Mouse (Mus musculus) 3134 (cell line): Measurements from ENCODE around the gene Plekhm1.
"Not testable (repeated sequence)": the region's sequence is repeated elsewhere in the genome, so short reads cannot be mapped to it uniquely, and the experiment has no call there.

Source experiments
- DNase-seq: peaks from one replicate; pipeline ENCODE4 v3.0.0-alpha.2; 2011; ENCODE audit warnings: low spot score; ENCODE audit not compliant: insufficient read length; ENCODE audit errors: extremely low read depth

Gene Plekhm1

GRCm38 (mm10) chr11:103322832-103323231, 89.7 kb downstream of the Plekhm1 start:
- DNase-seq, result not testable (repeated sequence)

- DNase-seq, result no peak
These were observed 91.8 kb downstream of the Plekhm1 start for GRCm38 (mm10) chr11:103320646-103321045.

GRCm38 (mm10) chr11:103320196-103320595, 92.3 kb downstream of the Plekhm1 start:
- DNase-seq, result no peak

DNA sequence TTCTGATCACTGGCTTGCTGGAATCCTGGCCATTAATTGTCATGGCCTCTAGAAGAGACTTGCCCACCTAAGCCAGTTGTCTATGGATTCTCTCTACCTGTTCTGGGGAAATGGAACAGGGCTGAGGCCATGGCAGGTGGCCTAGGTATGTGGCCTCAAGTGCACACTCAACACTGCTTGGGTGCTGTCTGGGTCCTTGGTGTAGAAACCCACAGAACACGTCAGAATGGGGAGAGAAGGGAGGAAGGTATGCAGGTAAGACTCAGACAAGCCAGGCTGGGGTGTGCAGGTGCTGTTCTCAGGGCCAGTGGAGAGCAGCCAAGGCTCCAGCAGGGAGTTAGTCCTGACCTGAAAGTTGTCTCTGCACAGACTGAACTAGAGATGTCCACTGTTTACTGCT, 94.4 kb downstream of the Plekhm1 start:
- DNase-seq, result no peak

- DNase-seq, result no peak
These were observed 97.1 kb downstream of the Plekhm1 start for GRCm38 (mm10) chr11:103315379-103315778.

DNA sequence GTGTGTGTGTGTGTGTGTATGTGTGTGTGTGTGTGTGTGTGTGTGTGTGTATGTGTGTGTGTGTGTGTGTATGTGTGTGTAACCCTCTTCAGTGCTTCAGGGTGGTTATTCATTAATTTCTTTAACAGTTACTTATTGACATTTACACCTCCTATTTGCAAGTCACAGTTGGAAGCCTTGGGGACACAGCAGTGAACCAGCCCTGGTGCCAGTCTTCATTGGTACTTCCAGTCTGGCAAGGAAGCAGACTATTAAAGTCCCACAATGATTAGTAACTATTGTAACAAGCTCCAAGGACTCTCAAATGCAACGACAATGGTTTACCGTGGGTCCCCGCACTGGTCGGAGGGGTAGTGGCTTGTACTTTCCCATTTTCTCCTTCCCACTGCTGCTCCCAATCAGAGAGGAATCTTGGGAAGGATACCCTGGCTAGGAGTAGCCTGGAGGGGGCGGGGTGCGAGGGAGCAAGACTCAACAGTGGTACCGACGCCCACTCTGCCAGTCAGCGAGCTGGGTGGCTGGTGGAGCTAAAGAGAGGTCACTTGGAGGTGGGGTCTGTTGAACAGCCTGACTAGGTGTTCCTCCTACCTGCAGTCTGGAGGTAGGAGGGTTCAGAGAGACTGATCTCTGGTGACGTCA, 97.6 kb downstream of the Plekhm1 start:
- no peak for DNase-seq
